Mouse (Mus musculus) liver, adult 2 months (tissue): ENCODE data around the gene Atp6v0e2. TPM values are rescaled to one million over a fixed set of nuclear protein-coding genes. Genes with fewer than 3 reads are reported as not detected.

Experiments used
- DNase-seq: peaks from one replicate; pipeline ENCODE4 v3.0.0-alpha.2; 2011; ENCODE audit warnings: low read depth, low spot score; ENCODE audit errors: extremely low read depth
- H3K27ac ChIP-seq: fragments of 200-500 bp; replicated peaks from 2 replicates; pipeline ENCODE4 v1.5.1; 2012; ENCODE audit warnings: low read depth, mild to moderate bottlenecking, control low read depth, inconsistent platforms, low read length; ENCODE audit not compliant: insufficient read depth
- H3K27me3 ChIP-seq: fragments of 200-500 bp; 2 replicates; pipeline ENCODE4 v1.6.1; 2012; ENCODE audit warnings: mild to moderate bottlenecking, moderate library complexity, low read length, inconsistent platforms; ENCODE audit not compliant: control insufficient read depth, insufficient read depth
- H3K36me3 ChIP-seq: fragments of 200-500 bp; 2 replicates; pipeline ENCODE4 v1.6.1; 2012; ENCODE audit warnings: low read length, inconsistent platforms; ENCODE audit not compliant: control insufficient read depth, insufficient read depth
- H3K4me1 ChIP-seq: fragments of 200-500 bp; 2 replicates; pipeline ENCODE4 v1.6.1; 2011; ENCODE audit warnings: low read length; ENCODE audit not compliant: control insufficient read depth, insufficient read depth
- H3K4me3 ChIP-seq: fragments of 200-500 bp; 2 replicates; pipeline ENCODE4 v1.5.1; 2011; ENCODE audit warnings: low read depth, mild to moderate bottlenecking, control low read depth, low read length, moderate library complexity; ENCODE audit not compliant: insufficient read depth
- H3K79me2 ChIP-seq: fragments of 200-500 bp; 2 replicates; pipeline ENCODE4 v1.6.1; 2012; ENCODE audit warnings: inconsistent platforms, mild to moderate bottlenecking, low read length, moderate library complexity; ENCODE audit not compliant: control insufficient read depth, insufficient read depth
- H3K9ac ChIP-seq: fragments of 200-500 bp; 2 replicates; pipeline ENCODE4 v1.6.1; 2012; ENCODE audit warnings: low read depth, mild to moderate bottlenecking, control low read depth, inconsistent platforms, low read length
- CTCF ChIP-seq: fragments of 200-500 bp; IDR thresholded peaks from 2 replicates; pipeline ENCODE4 v1.5.1; 2011; ENCODE audit warnings: low read depth, low read length, control low read depth
- POLR2A ChIP-seq: fragments of 200-500 bp; IDR thresholded peaks from 2 replicates; pipeline ENCODE4 v1.6.1; 2011; ENCODE audit warnings: low read length, control low read depth; ENCODE audit not compliant: insufficient read depth; ENCODE audit errors: extremely low read depth
- WGBS: fragments of 180-500 bp; shearing (Covaris S2); methylation state at CpG from one replicate; pipeline ENCODE4 v1.1.7; 2018; 5-methylcytosine and 5-hydroxymethylcytosine counted together
- polyA plus RNA-seq: library from polyadenylated mRNA; depleted of rRNA; stranded (reverse); fragments of >200 nt; gene quantifications from 2 replicates; pipeline ENCODE4 v1.2.3, GENCODE M21; 2012
- total RNA-seq: library from RNA; depleted of rRNA; stranded (reverse); fragments of >200 nt; gene quantifications from 2 replicates; pipeline ENCODE4 v1.2.3, GENCODE M21; 2014

The Atp6v0e2 gene
- total and polyA plus RNA-seq, 2 experiments, result 0.37 to 1.7 TPM

- Histone ChIP-seq H3K36me3 (0 out of 2 replicates have a peak, but pooled peaks cover 1% of the 10 kb centered on the region), H3K27me3 (no peaks in the 10 kb centered on the region), H3K4me3 (no peak overlapping the region), H3K9ac (peak overlapping the region; percentile 3; the same call in 1 of the 2 replicates), H3K4me1 (peaks cover 31% of the 10 kb centered on the region), H3K27ac (peak overlapping the region; percentile 64), H3K79me2 (no peaks in the 10 kb centered on the region)
- DNase-seq, result peak; percentile 88
- TF ChIP-seq POLR2A (no peak), CTCF (no peak)
- 10% methylated on average over 5 of the region's 5 CpGs for WGBS
Observed at GRCm38 (mm10) chr6:48566312-48566711, 28.9 kb downstream of the Atp6v0e2 start.

- no peak overlapping the region for H3K4me3 ChIP-seq
Observed at GRCm38 (mm10) chr6:48568036-48568984, 30.9 kb downstream of the Atp6v0e2 start.

GRCm38 (mm10) chr6:48569065-48569807, 31.8 kb downstream of the Atp6v0e2 start:
- TF ChIP-seq POLR2A (no peak), CTCF (no peak)
- peaks cover 3% of the 10 kb centered on the region; the same call in 1 of the 2 replicates for H3K79me2 ChIP-seq
- H3K9ac ChIP-seq, result no peak overlapping the region
- 31% methylated on average over 7 of the region's 8 CpGs for WGBS
- no peaks in the 10 kb centered on the region for H3K36me3 ChIP-seq
- H3K4me3 ChIP-seq, result no peak overlapping the region
- H3K27me3 ChIP-seq, result no peaks in the 10 kb centered on the region
- peaks cover 39% of the 10 kb centered on the region for H3K4me1 ChIP-seq
- no peak for DNase-seq
- no peak overlapping the region for H3K27ac ChIP-seq

More at GRCm38 (mm10) chr6:48568036-48568984, 30.9 kb downstream of the Atp6v0e2 start:
- TF ChIP-seq POLR2A, result 0 out of 2 replicates have a peak, but pooled peaks have one; percentile 37
- TF ChIP-seq CTCF, result no peak
- Histone ChIP-seq H3K36me3 (no peaks in the 10 kb centered on the region), H3K27me3 (no peaks in the 10 kb centered on the region), H3K27ac (no peak overlapping the region; the same call in 1 of the 2 replicates), H3K9ac (peak overlapping the region; percentile 33; the same call in 1 of the 2 replicates), H3K4me1 (peaks cover 37% of the 10 kb centered on the region), H3K79me2 (peaks cover 3% of the 10 kb centered on the region; the same call in 1 of the 2 replicates)
- peak; percentile 78 for DNase-seq
- WGBS, result 18% methylated on average over 21 of the region's 21 CpGs

- peak; percentile 44 for DNase-seq
- WGBS, result 24% methylated on average over 5 of the region's 5 CpGs
- peak overlapping the region; percentile 85 for H3K9ac ChIP-seq
- peaks cover 3% of the 10 kb centered on the region; the same call in 1 of the 2 replicates for H3K79me2 ChIP-seq
- no peaks in the 10 kb centered on the region for H3K27me3 ChIP-seq
- TF ChIP-seq CTCF (no peak), POLR2A (no peak)
- no peaks in the 10 kb centered on the region for H3K36me3 ChIP-seq
- peak overlapping the region; percentile 95 for H3K27ac ChIP-seq
- peaks cover 29% of the 10 kb centered on the region for H3K4me1 ChIP-seq
- H3K4me3 ChIP-seq, result peak overlapping the region; percentile 90
Observed at GRCm38 (mm10) chr6:48572014-48572413, 34.6 kb downstream of the Atp6v0e2 start.

GRCm38 (mm10) chr6:48572572-48573061, 35.2 kb downstream of the Atp6v0e2 start, which contains the start of gene Rarres2:
Rarres2 (minus strand) TSS chr6:48572789.
- peak within 1 kb of the TSS; percentile 85 for H3K9ac ChIP-seq
- peak within 1 kb of the TSS; percentile 90 for H3K4me3 ChIP-seq
- H3K79me2 ChIP-seq, result peaks cover 3% of the 10 kb centered on the region; the same call in 1 of the 2 replicates
- TF ChIP-seq CTCF, result no peak
- peak; percentile 16; the same call in 1 of the 2 replicates for TF ChIP-seq POLR2A
- H3K27ac ChIP-seq, result peak within 1 kb of the TSS; percentile 95
- WGBS, result 12% methylated on average over 6 of the region's 6 CpGs
- H3K27me3 ChIP-seq, result no peaks in the 10 kb centered on the region
- H3K36me3 ChIP-seq, result no peaks in the 10 kb centered on the region
- H3K4me1 ChIP-seq, result peaks cover 29% of the 10 kb centered on the region
- peak; percentile 94 for DNase-seq
